Mouse (Mus musculus) kidney, postnatal 14 days (tissue): ENCODE data around the gene Spint2.

Source experiments
- DNase-seq: peaks from one replicate; pipeline ENCODE4 v3.0.0; 2022; ENCODE audit warnings: mixed read lengths

Gene Spint2

GRCm38 (mm10) chr7:29303738-29304462 is 22.2 kb upstream of the Spint2 start, which contains the start of gene Dpf1:
Gene Dpf1 (plus strand): TSS chr7:29303951.
- peak; percentile 86 for DNase-seq

GRCm38 (mm10) chr7:29302641-29303040 is 20.9 kb upstream of the Spint2 start:
- DNase-seq = no peak

GRCm38 (mm10) chr7:29301127-29301566 is 19.4 kb upstream of the Spint2 start:
- DNase-seq = peak; percentile 78

- DNase-seq = peak; percentile 81
These were observed 15.3 kb upstream of the Spint2 start for GRCm38 (mm10) chr7:29296998-29297397.

- DNase-seq = no peak
These were observed 14.3 kb upstream of the Spint2 start for GRCm38 (mm10) chr7:29295861-29296647.

- DNase-seq = no peak
These were observed 12.5 kb upstream of the Spint2 start for GRCm38 (mm10) chr7:29294111-29294761.

GRCm38 (mm10) chr7:29293131-29294065 is 11.7 kb upstream of the Spint2 start:
- peak; percentile 75 for DNase-seq

- DNase-seq = peak; percentile 45
These were observed 10.9 kb upstream of the Spint2 start for GRCm38 (mm10) chr7:29292458-29293098.

GRCm38 (mm10) chr7:29291616-29292457 is 10.1 kb upstream of the Spint2 start:
- peak; percentile 56 for DNase-seq

- no peak for DNase-seq
These were observed 9.2 kb upstream of the Spint2 start for GRCm38 (mm10) chr7:29290691-29291485.

GRCm38 (mm10) chr7:29289856-29290255 is 8.1 kb upstream of the Spint2 start:
- peak; percentile 48 for DNase-seq

- DNase-seq = peak; percentile 82
These were observed 7.4 kb upstream of the Spint2 start, which contains the start of gene Ppp1r14a for GRCm38 (mm10) chr7:29288942-29289638. Gene Ppp1r14a (plus strand): TSS chr7:29289308.

GRCm38 (mm10) chr7:29288079-29288478 is 6.4 kb upstream of the Spint2 start:
- peak; percentile 28 for DNase-seq

- no peak for DNase-seq
These were observed 5.8 kb upstream of the Spint2 start for GRCm38 (mm10) chr7:29287481-29287880.

- no peak for DNase-seq
These were observed 2.8 kb upstream of the Spint2 start for GRCm38 (mm10) chr7:29284523-29284922.

GRCm38 (mm10) chr7:29283876-29284275 is 2.2 kb upstream of the Spint2 start:
- no peak for DNase-seq

GRCm38 (mm10) chr7:29282074-29282554 is 402 bp upstream of the Spint2 start:
- DNase-seq = no peak

- no peak for DNase-seq
These were observed 911 bp downstream of the Spint2 start for GRCm38 (mm10) chr7:29280801-29281200.

GRCm38 (mm10) chr7:29279924-29280323 is 1.8 kb downstream of the Spint2 start:
- DNase-seq = no peak
